Mouse (Mus musculus) spleen, adult 2 months (tissue): ENCODE measurements around the gene Necab3. TPM values are rescaled to one million over a fixed set of nuclear protein-coding genes. Genes with fewer than 3 reads are reported as not detected.

Experiments
- DNase-seq, 2 experiments: peaks; one replicate each; pipeline versions ENCODE4 v3.0.0 to v3.0.0-alpha.2; 2012 to 2021; ENCODE audit warnings: low spot score in 2 of 2, low read depth in 1 of 2
- H3K27ac ChIP-seq: fragments of 200-500 bp; 2 replicates; pipeline ENCODE4 v1.5.1; 2012; ENCODE audit warnings: low read length, inconsistent platforms; ENCODE audit not compliant: insufficient read depth
- H3K27me3 ChIP-seq: fragments of 200-500 bp; 2 replicates; pipeline ENCODE4 v1.6.1; 2012; ENCODE audit warnings: mild to moderate bottlenecking, moderate library complexity, low read length, inconsistent platforms; ENCODE audit not compliant: control insufficient read depth, insufficient read depth
- H3K36me3 ChIP-seq: fragments of 200-500 bp; 2 replicates; pipeline ENCODE4 v1.6.1; 2012; ENCODE audit warnings: mild to moderate bottlenecking, low read length, inconsistent platforms; ENCODE audit not compliant: control insufficient read depth, insufficient read depth
- H3K4me1 ChIP-seq: fragments of 200-500 bp; 2 replicates; pipeline ENCODE4 v1.6.1; 2011; ENCODE audit warnings: inconsistent platforms; ENCODE audit not compliant: control insufficient read depth, insufficient read depth, insufficient read length
- H3K4me3 ChIP-seq: fragments of 200-500 bp; 2 replicates; pipeline ENCODE4 v1.5.1; 2011; ENCODE audit warnings: mild to moderate bottlenecking, inconsistent platforms; ENCODE audit not compliant: insufficient read depth, insufficient read length; ENCODE audit errors: extremely low read depth
- CTCF ChIP-seq: fragments of 200-500 bp; IDR thresholded peaks from 2 replicates; pipeline ENCODE4 v1.5.1; 2011; ENCODE audit warnings: mild to moderate bottlenecking, inconsistent platforms; ENCODE audit not compliant: insufficient read depth, insufficient read length, insufficient replicate concordance; ENCODE audit errors: extremely low read depth
- POLR2A ChIP-seq: fragments of 200-500 bp; IDR thresholded peaks from 2 replicates; pipeline ENCODE4 v1.6.1; 2011; ENCODE audit warnings: low read depth, low read length, inconsistent platforms
- WGBS: fragments of 180-500 bp; shearing (Covaris S2); methylation state at CpG from one replicate; pipeline ENCODE4 v1.1.7; 2018; 5-methylcytosine and 5-hydroxymethylcytosine counted together
- polyA plus RNA-seq: library from polyadenylated mRNA; depleted of rRNA; stranded (reverse); fragments of >200 nt; gene quantifications from 2 replicates; pipeline ENCODE4 v1.2.3, GENCODE M21; 2012; rRNA removed

Gene Necab3
- polyA plus RNA-seq: 0.63 and 1.1 TPM in 2 replicates

DNA sequence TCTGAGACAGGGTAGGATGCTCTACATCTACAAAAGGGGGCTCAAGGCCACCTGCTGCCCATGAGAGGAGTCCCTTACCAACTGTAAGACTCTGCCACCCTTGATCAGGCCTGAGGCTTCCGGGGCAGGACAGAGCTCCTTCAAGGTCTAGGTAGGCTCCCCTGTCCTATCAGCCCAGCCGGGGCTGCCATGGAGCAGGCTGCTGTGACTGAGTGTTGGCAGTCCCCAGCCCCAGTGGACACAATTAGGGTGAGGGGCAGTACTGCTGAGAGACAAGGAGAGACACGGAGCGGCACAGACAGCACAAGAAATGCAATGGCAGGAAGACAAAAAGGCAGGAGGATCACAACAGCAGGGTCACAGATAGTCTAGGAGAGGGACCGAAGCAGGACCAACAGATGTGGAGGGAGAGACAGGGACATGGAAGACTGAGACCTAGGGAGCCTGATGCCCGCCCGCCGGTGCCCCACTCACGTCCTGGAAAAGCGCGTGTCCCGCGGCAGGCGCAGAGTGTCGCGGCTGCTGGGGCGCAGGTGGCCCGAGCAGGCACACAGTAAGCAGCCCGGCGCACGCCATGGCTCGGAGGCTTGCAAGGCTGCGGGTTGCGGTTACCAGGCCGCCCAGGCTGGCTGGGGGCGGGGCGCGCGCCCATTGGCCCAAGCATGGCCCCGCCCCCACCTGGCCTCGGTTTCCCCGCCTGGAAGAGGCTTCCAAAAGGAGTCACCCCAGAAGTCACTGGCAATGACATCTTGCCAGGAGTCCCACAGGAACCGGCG, at the start of gene Necab3:
TSS of gene Necab3 (minus strand) at position 627 of the 776 bp plus-strand sequence.
- WGBS: 14% methylated on average over 33 of the region's 34 CpGs
- TF ChIP-seq CTCF: no peak
- no peak for TF ChIP-seq POLR2A
- H3K27ac ChIP-seq: no peak within 1 kb of the TSS
- peaks cover 8% of the 10 kb centered on the region for H3K4me1 ChIP-seq
- H3K4me3 ChIP-seq: peak within 1 kb of the TSS; percentile 43
- DNase-seq: no peak
- H3K27me3 ChIP-seq: no peaks in the 10 kb centered on the region
- H3K36me3 ChIP-seq: peaks cover 2% of the 10 kb centered on the region; the same call in 1 of the 2 replicates

DNA sequence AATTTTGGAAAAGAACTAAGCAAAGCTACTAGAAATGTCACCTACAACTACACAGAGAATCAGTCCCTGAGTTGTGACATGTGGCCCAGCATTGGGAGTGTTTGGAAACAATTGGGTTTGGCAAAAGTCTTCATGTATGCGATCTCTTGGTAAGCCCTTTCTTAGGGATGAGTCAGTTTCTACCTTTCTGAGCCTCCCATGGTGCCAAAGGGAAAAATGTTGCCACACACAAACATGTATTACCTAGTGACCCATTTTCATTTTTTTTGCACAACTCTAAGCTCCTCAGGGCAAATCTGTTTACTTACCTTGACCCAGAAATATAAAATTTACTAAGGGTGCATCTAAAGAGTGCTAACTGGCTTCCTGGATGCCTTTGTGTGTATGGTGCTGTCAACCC, 48.3 kb upstream of the Necab3 start:
- TF ChIP-seq POLR2A (no peak), CTCF (no peak)
- 94% methylated on average over 1 of the region's 1 CpGs for WGBS
- Histone ChIP-seq H3K4me3 (no peak overlapping the region), H3K27me3 (no peaks in the 10 kb centered on the region), H3K27ac (no peak overlapping the region), H3K36me3 (no peaks in the 10 kb centered on the region), H3K4me1 (peaks cover 5% of the 10 kb centered on the region; the same call in 1 of the 2 replicates)
- no peak for DNase-seq

GRCm38 (mm10) chr2:154604156-154604555, 45.5 kb upstream of the Necab3 start:
- Histone ChIP-seq H3K4me3 (peak overlapping the region; percentile 37), H3K27me3 (no peaks in the 10 kb centered on the region), H3K4me1 (peaks cover 5% of the 10 kb centered on the region; the same call in 1 of the 2 replicates), H3K27ac (peak overlapping the region; percentile 76), H3K36me3 (no peaks in the 10 kb centered on the region)
- DNase-seq: peak in 1 of 2 experiments; percentile 19
- WGBS: 3% methylated on average over 7 of the region's 7 CpGs
- TF ChIP-seq POLR2A (no peak), CTCF (no peak)

DNA sequence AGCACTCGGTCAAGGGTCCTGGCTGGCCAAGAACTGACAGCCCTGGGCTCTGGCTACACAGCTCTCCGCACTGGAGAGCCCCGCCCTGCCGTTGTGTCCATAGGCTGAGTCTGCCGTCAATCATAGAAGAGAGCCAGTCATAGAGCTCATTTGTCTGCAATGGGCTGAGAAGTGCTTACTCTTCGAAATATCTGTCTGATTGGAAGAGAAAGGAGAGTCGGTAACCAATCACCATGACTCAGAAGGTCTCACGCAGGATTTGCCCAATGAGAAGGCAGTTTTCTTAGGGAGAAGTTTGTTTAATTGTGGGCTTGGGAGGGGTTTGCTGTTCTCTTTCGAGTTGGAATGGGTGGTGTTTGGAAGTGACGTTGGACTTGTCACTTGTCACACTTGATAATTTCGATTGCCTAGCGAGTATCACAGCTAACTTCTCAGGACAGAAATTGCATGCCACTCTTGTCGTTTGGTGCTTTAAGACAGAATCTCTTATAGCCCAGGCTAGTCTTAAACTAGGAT, 45.0 kb upstream of the Necab3 start, which contains the start of gene Pxmp4:
TSS of gene Pxmp4 (minus strand) at position 71 of the 516 bp plus-strand sequence.
- WGBS: under 1% methylated on average over 13 of the region's 13 CpGs
- no peaks in the 10 kb centered on the region for H3K27me3 ChIP-seq
- peak within 1 kb of the TSS; percentile 87 for H3K4me3 ChIP-seq
- peaks cover 5% of the 10 kb centered on the region; the same call in 1 of the 2 replicates for H3K4me1 ChIP-seq
- peak; percentile 39 for TF ChIP-seq POLR2A
- no peak for TF ChIP-seq CTCF
- DNase-seq: peak; percentile 97 to 99
- H3K27ac ChIP-seq: peak within 1 kb of the TSS; percentile 83
- H3K36me3 ChIP-seq: no peaks in the 10 kb centered on the region

GRCm38 (mm10) chr2:154603007-154603637, 44.4 kb upstream of the Necab3 start:
- no peak for DNase-seq
- Histone ChIP-seq H3K36me3 (no peaks in the 10 kb centered on the region), H3K4me1 (peaks cover 5% of the 10 kb centered on the region; the same call in 1 of the 2 replicates), H3K27ac (peak overlapping the region; percentile 83), H3K4me3 (peak overlapping the region; percentile 87), H3K27me3 (no peaks in the 10 kb centered on the region)
- TF ChIP-seq POLR2A: no peak
- no peak for TF ChIP-seq CTCF
- 4% methylated on average over 22 of the region's 22 CpGs for WGBS

GRCm38 (mm10) chr2:154601324-154601723, 42.6 kb upstream of the Necab3 start:
- DNase-seq: no peak
- TF ChIP-seq POLR2A (no peak), CTCF (no peak)
- Histone ChIP-seq H3K4me3 (no peak overlapping the region), H3K27me3 (no peaks in the 10 kb centered on the region), H3K27ac (no peak overlapping the region), H3K36me3 (no peaks in the 10 kb centered on the region), H3K4me1 (peaks cover 7% of the 10 kb centered on the region; the same call in 1 of the 2 replicates)
- 79% methylated on average over 3 of the region's 3 CpGs for WGBS

GRCm38 (mm10) chr2:154600586-154600985, 41.9 kb upstream of the Necab3 start:
- 89% methylated on average over 6 of the region's 6 CpGs for whole genome bisulfite sequencing
- Histone ChIP-seq H3K27me3 (no peaks in the 10 kb centered on the region), H3K4me1 (peaks cover 7% of the 10 kb centered on the region; the same call in 1 of the 2 replicates), H3K4me3 (no peak overlapping the region), H3K36me3 (peaks cover 4% of the 10 kb centered on the region; the same call in 1 of the 2 replicates), H3K27ac (no peak overlapping the region)
- no peak for TF ChIP-seq POLR2A
- TF ChIP-seq CTCF: no peak
- no peak for DNase-seq
